Mouse (Mus musculus): ENCODE measurements at regions not wholly inside any gene's neighbourhood (a gene's known extent, or its start where the extent isn't known, plus 50 kb on each side); places are given as distances from the start of the nearest gene placed in this dataset.

GRCm38 (mm10) chr19:21170785-21171184 is 101.3 kb upstream of the Zfand5 start:
- 22% methylated on average over 2 of the region's 2 CpGs for WGBS
- no peak overlapping the region for H3K9ac ChIP-seq
- no peak for ATAC-seq (replicated peaks; ENCODE audit: insufficient number of reproducible peaks, insufficient read depth, low FRiP score, low read depth)
- no peaks in the 10 kb centered on the region for H3K27me3 ChIP-seq
- H3K4me1 ChIP-seq (replicated peaks): 0 out of 2 replicates have a peak, but pooled peaks cover 4% of the 10 kb centered on the region
- H3K27ac ChIP-seq: no peak overlapping the region
- H3K36me3 ChIP-seq: no peaks in the 10 kb centered on the region
- H3K4me3 ChIP-seq: no peak overlapping the region
- H3K9me3 ChIP-seq (replicated peaks): no peaks in the 10 kb centered on the region
- no peak overlapping the region for H3K4me2 ChIP-seq

DNA sequence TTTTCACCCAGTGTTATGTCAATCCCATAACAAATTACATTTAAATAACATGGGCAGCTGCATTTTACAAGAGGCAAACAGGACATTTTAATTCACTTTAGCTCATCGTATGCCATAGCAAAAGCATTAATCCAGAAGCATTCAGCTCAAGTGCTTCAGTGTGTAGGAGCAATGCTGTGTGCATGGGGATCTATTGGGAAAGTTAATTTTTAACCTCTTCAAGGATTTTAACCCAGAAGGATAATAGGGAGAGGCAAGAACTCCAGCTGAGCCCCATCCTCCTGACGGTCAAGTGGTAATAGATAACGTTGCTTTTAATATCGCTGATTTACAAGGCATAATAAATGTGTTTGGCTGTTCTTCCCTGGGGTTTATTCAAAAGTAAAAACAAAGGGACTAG is 105.1 kb upstream of the Zfand5 start:
- WGBS: 53% methylated on average over 4 of the region's 4 CpGs
- Histone ChIP-seq H3K4me3 (no peak overlapping the region), H3K9me3 (replicated peaks) (no peaks in the 10 kb centered on the region), H3K27ac (no peak overlapping the region), H3K27me3 (no peaks in the 10 kb centered on the region), H3K9ac (no peak overlapping the region), H3K4me1 (replicated peaks) (0 out of 2 replicates have a peak, but pooled peaks cover 4% of the 10 kb centered on the region), H3K4me2 (no peak overlapping the region), H3K36me3 (no peaks in the 10 kb centered on the region)
- no peak for ATAC-seq (replicated peaks; ENCODE audit: insufficient number of reproducible peaks, insufficient read depth, low FRiP score, low read depth)

DNA sequence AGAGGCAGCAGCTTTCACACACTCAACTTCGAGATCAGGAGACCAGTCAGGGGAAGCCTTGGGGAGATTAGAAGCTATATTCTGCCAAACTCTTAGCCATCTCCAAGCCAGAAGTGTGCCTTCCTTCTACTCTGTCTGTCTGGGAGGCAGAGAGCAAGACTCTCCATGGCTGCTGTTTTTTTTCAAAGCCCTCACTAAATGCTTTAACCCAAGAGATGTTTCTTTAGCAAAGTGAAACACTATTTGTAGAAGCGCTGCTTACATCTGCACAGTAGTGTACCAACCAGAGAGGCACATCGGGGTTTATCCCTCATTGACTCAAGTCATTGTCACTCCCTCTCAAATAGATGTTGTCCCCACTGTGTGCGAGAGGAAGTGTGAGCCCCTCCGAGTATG is 105.6 kb upstream of the Zfand5 start:
- no peak for ATAC-seq (replicated peaks; ENCODE audit: insufficient number of reproducible peaks, insufficient read depth, low FRiP score, low read depth)
- no peaks in the 10 kb centered on the region for H3K9me3 ChIP-seq (replicated peaks)

GRCm38 (mm10) chr19:21165763-21166464 is 106.2 kb upstream of the Zfand5 start:
- Histone ChIP-seq H3K4me2 (no peak overlapping the region), H3K9me3 (replicated peaks) (no peaks in the 10 kb centered on the region), H3K4me3 (no peak overlapping the region), H3K4me1 (replicated peaks) (0 out of 2 replicates have a peak, but pooled peaks cover 4% of the 10 kb centered on the region), H3K9ac (no peak overlapping the region), H3K27ac (no peak overlapping the region), H3K27me3 (no peaks in the 10 kb centered on the region), H3K36me3 (no peaks in the 10 kb centered on the region)
- 43% methylated on average over 10 of the region's 10 CpGs for WGBS
- no peak for ATAC-seq (replicated peaks; ENCODE audit: insufficient number of reproducible peaks, insufficient read depth, low FRiP score, low read depth)

More for the DNA sequence above, 105.6 kb upstream of the Zfand5 start:
- 72% methylated on average over 5 of the region's 5 CpGs for WGBS
- H3K4me2 ChIP-seq: no peak overlapping the region
- no peaks in the 10 kb centered on the region for H3K36me3 ChIP-seq
- no peak overlapping the region for H3K9ac ChIP-seq
- no peak overlapping the region for H3K4me3 ChIP-seq
- no peaks in the 10 kb centered on the region for H3K27me3 ChIP-seq
- 0 out of 2 replicates have a peak, but pooled peaks cover 4% of the 10 kb centered on the region for H3K4me1 ChIP-seq (replicated peaks)
- no peak overlapping the region for H3K27ac ChIP-seq

DNA sequence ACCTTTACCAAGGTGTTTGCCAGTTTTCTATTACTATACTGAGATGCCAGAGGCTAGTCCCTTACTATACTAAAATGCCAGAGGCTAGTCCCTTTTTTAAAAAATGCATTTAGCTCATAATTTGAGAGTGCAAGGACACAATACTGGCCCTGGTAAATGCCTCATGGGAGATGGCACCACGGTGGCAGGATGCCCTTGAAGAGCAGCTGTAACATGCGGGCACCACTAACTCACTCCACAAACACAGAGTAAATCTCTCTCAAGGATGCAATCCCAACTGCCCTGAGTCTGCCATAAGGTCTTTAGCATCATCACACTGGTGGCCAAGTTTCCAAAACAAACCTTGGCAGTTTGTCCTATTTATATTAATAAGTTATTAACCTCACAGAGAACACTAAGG is 108.1 kb upstream of the Zfand5 start:
- H3K36me3 ChIP-seq: no peaks in the 10 kb centered on the region
- 80% methylated on average over 2 of the region's 2 CpGs for WGBS
- H3K9me3 ChIP-seq (replicated peaks): no peaks in the 10 kb centered on the region
- 0 out of 2 replicates have a peak, but pooled peaks cover 4% of the 10 kb centered on the region for H3K4me1 ChIP-seq (replicated peaks)
- no peak for ATAC-seq (replicated peaks; ENCODE audit: insufficient number of reproducible peaks, insufficient read depth, low FRiP score, low read depth)
- H3K9ac ChIP-seq: no peak overlapping the region
- no peak overlapping the region for H3K27ac ChIP-seq
- no peak overlapping the region for H3K4me3 ChIP-seq
- no peak overlapping the region for H3K4me2 ChIP-seq
- no peaks in the 10 kb centered on the region for H3K27me3 ChIP-seq

DNA sequence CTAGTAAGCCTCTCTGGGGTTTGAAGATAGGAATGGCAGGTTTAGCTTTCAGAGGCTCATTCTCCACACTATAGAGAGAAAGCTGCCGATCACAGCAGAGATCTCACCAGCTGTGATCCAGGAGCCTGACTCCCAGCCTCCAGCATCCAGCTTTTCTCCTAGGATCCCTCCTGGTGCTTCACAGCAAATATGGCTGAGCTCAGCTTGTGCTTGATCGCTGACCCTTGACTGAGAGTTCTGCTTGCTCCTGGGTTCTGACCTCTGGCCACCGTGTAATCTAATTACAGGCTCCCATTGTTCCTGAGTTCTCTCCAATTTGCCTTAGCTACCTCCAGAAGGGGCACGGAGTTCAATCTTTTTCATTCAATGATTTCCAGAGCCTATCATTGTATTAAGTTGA is 111.1 kb upstream of the Zfand5 start:
- Histone ChIP-seq H3K4me1 (replicated peaks) (0 out of 2 replicates have a peak, but pooled peaks cover 4% of the 10 kb centered on the region), H3K4me2 (no peak overlapping the region), H3K27ac (no peak overlapping the region), H3K4me3 (no peak overlapping the region), H3K36me3 (no peaks in the 10 kb centered on the region), H3K27me3 (no peaks in the 10 kb centered on the region), H3K9ac (no peak overlapping the region), H3K9me3 (replicated peaks) (no peaks in the 10 kb centered on the region)
- 45% methylated on average over 4 of the region's 4 CpGs for whole genome bisulfite sequencing
- ATAC-seq (replicated peaks; ENCODE audit: insufficient number of reproducible peaks, insufficient read depth, low FRiP score, low read depth): no peak

DNA sequence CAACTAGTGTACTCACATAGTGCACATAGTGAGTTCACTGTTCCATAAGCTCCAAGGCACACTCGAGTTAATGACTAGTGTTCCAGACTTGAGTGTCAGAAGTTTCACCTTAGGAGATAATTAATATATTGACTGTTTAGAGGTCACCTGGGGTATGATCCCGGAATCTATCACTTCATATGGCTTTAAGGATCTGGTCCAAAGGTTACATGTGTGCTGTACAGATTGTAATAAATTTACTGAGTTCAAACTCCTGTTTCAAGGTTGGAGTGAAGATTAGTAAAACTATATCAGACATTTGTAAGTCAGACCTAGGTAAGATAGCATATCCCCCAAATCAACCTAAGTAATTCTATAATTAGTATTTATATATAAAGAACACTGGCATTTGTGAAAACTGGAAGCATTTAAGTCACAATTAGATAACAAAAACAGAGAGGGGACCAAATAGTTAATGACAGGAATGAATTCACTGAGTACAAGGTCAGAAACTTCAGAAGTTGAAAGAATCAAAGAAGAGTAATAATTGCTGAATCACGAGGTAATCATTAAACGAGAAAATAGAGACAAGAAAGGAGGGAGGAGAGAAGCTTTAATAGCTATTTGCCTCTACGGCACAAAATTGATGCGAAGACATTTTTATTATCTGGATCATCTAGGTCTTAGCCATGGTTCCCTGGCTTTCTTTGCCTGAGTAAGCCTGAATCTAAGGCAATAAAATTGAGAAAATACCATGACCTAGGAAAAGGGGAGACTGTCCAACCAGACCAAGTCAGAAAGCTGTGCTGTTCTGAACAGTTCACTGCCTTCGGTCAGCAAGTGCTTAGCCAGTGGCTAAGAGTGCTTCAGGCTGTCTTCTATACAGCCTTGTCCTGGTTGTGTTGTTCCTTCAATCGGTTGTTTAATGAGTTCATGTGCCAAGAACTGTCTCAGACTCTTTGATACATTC is 112.6 kb upstream of the Zfand5 start:
- Histone ChIP-seq H3K4me2 (no peak overlapping the region), H3K4me3 (no peak overlapping the region), H3K9me3 (replicated peaks) (no peaks in the 10 kb centered on the region), H3K9ac (no peak overlapping the region), H3K36me3 (no peaks in the 10 kb centered on the region), H3K27ac (no peak overlapping the region), H3K4me1 (replicated peaks) (no peaks in the 10 kb centered on the region), H3K27me3 (no peaks in the 10 kb centered on the region)
- 77% methylated on average over 8 of the region's 8 CpGs for WGBS
- ATAC-seq (replicated peaks; ENCODE audit: insufficient number of reproducible peaks, insufficient read depth, low FRiP score, low read depth): no peak

- H3K27ac ChIP-seq: no peak overlapping the region
- H3K9ac ChIP-seq: no peak overlapping the region
- no peak overlapping the region for H3K4me2 ChIP-seq
- H3K4me1 ChIP-seq (replicated peaks): peaks cover 6% of the 10 kb centered on the region
- H3K4me3 ChIP-seq: no peak overlapping the region
- no peaks in the 10 kb centered on the region for H3K36me3 ChIP-seq
- no peaks in the 10 kb centered on the region for H3K27me3 ChIP-seq
- 28% methylated on average over 1 of the region's 1 CpGs for whole genome bisulfite sequencing
- H3K9me3 ChIP-seq (replicated peaks): no peaks in the 10 kb centered on the region
- no peak for ATAC-seq (replicated peaks; ENCODE audit: insufficient number of reproducible peaks, insufficient read depth, low FRiP score, low read depth)
Measured at GRCm38 (mm10) chr19:21154162-21154561, 117.9 kb upstream of the Zfand5 start.

GRCm38 (mm10) chr19:21152027-21152426 is 120.1 kb upstream of the Zfand5 start:
- H3K9ac ChIP-seq: no peak overlapping the region
- H3K27ac ChIP-seq: no peak overlapping the region
- no peak overlapping the region for H3K4me3 ChIP-seq
- no peaks in the 10 kb centered on the region for H3K27me3 ChIP-seq
- WGBS: 41% methylated on average over 3 of the region's 3 CpGs
- no peaks in the 10 kb centered on the region for H3K36me3 ChIP-seq
- H3K4me1 ChIP-seq (replicated peaks): peaks cover 6% of the 10 kb centered on the region
- no peaks in the 10 kb centered on the region for H3K9me3 ChIP-seq (replicated peaks)
- no peak for ATAC-seq (replicated peaks; ENCODE audit: insufficient number of reproducible peaks, insufficient read depth, low FRiP score, low read depth)
- no peak overlapping the region for H3K4me2 ChIP-seq

DNA sequence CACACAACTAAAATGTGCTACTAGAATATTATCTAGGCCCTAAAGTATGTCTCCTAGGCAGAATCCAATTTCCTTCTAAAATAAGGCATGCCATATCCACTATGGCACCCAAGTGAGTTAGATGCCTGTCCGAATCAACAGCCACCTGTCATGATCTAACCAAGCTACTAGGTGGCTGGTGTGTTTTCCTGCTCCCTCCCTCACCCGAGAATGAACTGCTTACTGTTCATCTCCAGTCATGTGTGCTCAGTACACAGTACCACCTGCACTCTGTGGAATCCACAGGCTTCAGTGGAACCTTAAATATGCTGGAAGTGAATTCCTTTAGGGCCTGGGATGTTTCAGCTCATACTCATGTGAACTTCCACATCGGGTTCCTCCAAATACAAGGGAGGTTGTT is 121.2 kb upstream of the Zfand5 start:
- no peaks in the 10 kb centered on the region for H3K27me3 ChIP-seq
- H3K27ac ChIP-seq: no peak overlapping the region
- H3K9me3 ChIP-seq (replicated peaks): no peaks in the 10 kb centered on the region
- 69% methylated on average over 3 of the region's 3 CpGs for WGBS
- ATAC-seq (replicated peaks; ENCODE audit: insufficient number of reproducible peaks, insufficient read depth, low FRiP score, low read depth): no peak
- no peak overlapping the region for H3K4me2 ChIP-seq
- no peak overlapping the region for H3K4me3 ChIP-seq
- peaks cover 6% of the 10 kb centered on the region for H3K4me1 ChIP-seq (replicated peaks)
- H3K9ac ChIP-seq: no peak overlapping the region
- no peaks in the 10 kb centered on the region for H3K36me3 ChIP-seq

GRCm38 (mm10) chr19:21150241-21150640 is 121.8 kb upstream of the Zfand5 start:
- 94% methylated on average over 1 of the region's 1 CpGs for WGBS
- Histone ChIP-seq H3K4me2 (no peak overlapping the region), H3K4me3 (no peak overlapping the region), H3K27ac (no peak overlapping the region), H3K9me3 (replicated peaks) (no peaks in the 10 kb centered on the region), H3K9ac (no peak overlapping the region), H3K27me3 (no peaks in the 10 kb centered on the region), H3K36me3 (no peaks in the 10 kb centered on the region), H3K4me1 (replicated peaks) (peaks cover 6% of the 10 kb centered on the region)
- ATAC-seq (replicated peaks; ENCODE audit: insufficient number of reproducible peaks, insufficient read depth, low FRiP score, low read depth): no peak

All from heart, embryonic 15.5 days (tissue).